Mouse (Mus musculus) gastrocnemius, adult 18-20 months (tissue): ENCODE measurements around the gene Bank1. TPM values are rescaled to one million over a fixed set of nuclear protein-coding genes. Genes with fewer than 3 reads are reported as not detected.
"Not testable (repeated sequence)": the region's sequence is repeated elsewhere in the genome, so short reads cannot be mapped to it uniquely, and the experiment has no call there.

ENCODE experiments used
- DNase-seq: peaks from one replicate; pipeline ENCODE4 v3.0.0; 2021; ENCODE audit warnings: low spot score
- long read RNA-seq, 2 experiments: library from polyadenylated mRNA; stranded (forward); transcript quantifications; one replicate each; pipeline ENCODE4 v2.0.0; 2021
- total RNA-seq, 2 experiments: library from RNA; stranded (reverse); gene quantifications; 2 replicates each; pipeline ENCODE4 v1.2.3; 2021

Gene Bank1
- total RNA-seq, result under 1 TPM; 0.14 to 0.38 TPM
- long read RNA-seq, experiment 1, partial matches to known transcripts, result 0 of 1 reads
- long read RNA-seq, experiment 1, other reads (novel, unspliced or antisense), result 1 of 1 reads
- long read RNA-seq, experiment 2, result 0 reads

- DNase-seq, result peak; percentile 9
Observed at GRCm38 (mm10) chr3:136325783-136326182, at the start of gene Bank1. Bank1 (minus strand) TSS chr3:136326066.

- no peak for DNase-seq
Observed at GRCm38 (mm10) chr3:136369916-136370315, 44.0 kb upstream of the Bank1 start.

GRCm38 (mm10) chr3:136369466-136369865 lies 43.6 kb upstream of the Bank1 start:
- no peak for DNase-seq

- no peak for DNase-seq
Observed at GRCm38 (mm10) chr3:136368505-136368999, 42.7 kb upstream of the Bank1 start.

GRCm38 (mm10) chr3:136349690-136350089 lies 23.8 kb upstream of the Bank1 start:
- DNase-seq, result no peak

GRCm38 (mm10) chr3:136348611-136349010 lies 22.7 kb upstream of the Bank1 start:
- DNase-seq, result no peak

- no peak for DNase-seq
Observed at GRCm38 (mm10) chr3:136347277-136347676, 21.4 kb upstream of the Bank1 start.

GRCm38 (mm10) chr3:136341911-136342310 lies 16.0 kb upstream of the Bank1 start:
- DNase-seq, result no peak

GRCm38 (mm10) chr3:136339896-136340295 lies 14.0 kb upstream of the Bank1 start:
- no peak for DNase-seq

- no peak for DNase-seq
Observed at GRCm38 (mm10) chr3:136331135-136331534, 5.3 kb upstream of the Bank1 start.

GRCm38 (mm10) chr3:136330043-136330442 lies 4.2 kb upstream of the Bank1 start:
- no peak for DNase-seq

GRCm38 (mm10) chr3:136329133-136329532 lies 3.3 kb upstream of the Bank1 start:
- no peak for DNase-seq

GRCm38 (mm10) chr3:136324716-136325115 lies 1.1 kb downstream of the Bank1 start:
- DNase-seq, result not testable (repeated sequence)

GRCm38 (mm10) chr3:136321936-136322335 lies 3.9 kb downstream of the Bank1 start:
- DNase-seq, result no peak

GRCm38 (mm10) chr3:136308487-136308886 lies 17.4 kb downstream of the Bank1 start:
- DNase-seq, result no peak

- DNase-seq, result no peak
Observed at GRCm38 (mm10) chr3:136306564-136307158, 19.2 kb downstream of the Bank1 start.

- DNase-seq, result no peak
Observed at GRCm38 (mm10) chr3:136302541-136302940, 23.3 kb downstream of the Bank1 start.

GRCm38 (mm10) chr3:136300810-136301209 lies 25.1 kb downstream of the Bank1 start:
- not testable (repeated sequence) for DNase-seq

- no peak for DNase-seq
Observed at GRCm38 (mm10) chr3:136297355-136297754, 28.5 kb downstream of the Bank1 start.

GRCm38 (mm10) chr3:136295250-136295649 lies 30.6 kb downstream of the Bank1 start:
- no peak for DNase-seq

- no peak for DNase-seq
Observed at GRCm38 (mm10) chr3:136287883-136288282, 38.0 kb downstream of the Bank1 start.

- no peak for DNase-seq
Observed at GRCm38 (mm10) chr3:136264969-136265595, 60.8 kb downstream of the Bank1 start.

GRCm38 (mm10) chr3:136257761-136258160 lies 68.1 kb downstream of the Bank1 start:
- no peak for DNase-seq
